Mouse (Mus musculus) lung, postnatal 25 days (tissue): Measurements from ENCODE around the gene Schip1.

Source experiments
- DNase-seq: peaks from one replicate; pipeline ENCODE4 v3.0.0; 2022; ENCODE audit warnings: low spot score

Schip1 gene

GRCm38 (mm10) chr3:68583771-68584511 lies 519.3 kb downstream of the Schip1 start:
- peak; percentile 48 for DNase-seq

DNA sequence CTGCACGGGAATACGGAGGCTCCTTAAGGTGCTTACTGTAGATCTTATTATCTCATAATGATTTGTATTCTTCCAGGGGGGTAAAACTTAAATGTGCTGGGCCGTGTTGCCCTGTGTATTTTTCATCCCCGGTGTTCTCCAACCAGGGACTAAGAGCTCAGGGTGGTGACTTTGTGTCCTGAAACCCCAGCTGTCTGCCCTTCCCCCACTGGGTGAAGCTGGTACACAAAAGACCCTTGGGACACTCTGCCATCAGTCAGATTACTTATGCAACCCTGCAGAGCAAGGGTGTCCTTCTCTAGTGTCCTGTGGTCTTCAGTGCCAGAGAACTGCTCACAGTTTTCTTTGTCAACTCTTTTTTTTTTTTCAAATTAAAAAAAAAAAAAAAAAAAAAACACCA lies 520.6 kb downstream of the Schip1 start:
- DNase-seq, result no peak

- no peak for DNase-seq
Measured at GRCm38 (mm10) chr3:68586646-68587064, 522.1 kb downstream of the Schip1 start.

DNA sequence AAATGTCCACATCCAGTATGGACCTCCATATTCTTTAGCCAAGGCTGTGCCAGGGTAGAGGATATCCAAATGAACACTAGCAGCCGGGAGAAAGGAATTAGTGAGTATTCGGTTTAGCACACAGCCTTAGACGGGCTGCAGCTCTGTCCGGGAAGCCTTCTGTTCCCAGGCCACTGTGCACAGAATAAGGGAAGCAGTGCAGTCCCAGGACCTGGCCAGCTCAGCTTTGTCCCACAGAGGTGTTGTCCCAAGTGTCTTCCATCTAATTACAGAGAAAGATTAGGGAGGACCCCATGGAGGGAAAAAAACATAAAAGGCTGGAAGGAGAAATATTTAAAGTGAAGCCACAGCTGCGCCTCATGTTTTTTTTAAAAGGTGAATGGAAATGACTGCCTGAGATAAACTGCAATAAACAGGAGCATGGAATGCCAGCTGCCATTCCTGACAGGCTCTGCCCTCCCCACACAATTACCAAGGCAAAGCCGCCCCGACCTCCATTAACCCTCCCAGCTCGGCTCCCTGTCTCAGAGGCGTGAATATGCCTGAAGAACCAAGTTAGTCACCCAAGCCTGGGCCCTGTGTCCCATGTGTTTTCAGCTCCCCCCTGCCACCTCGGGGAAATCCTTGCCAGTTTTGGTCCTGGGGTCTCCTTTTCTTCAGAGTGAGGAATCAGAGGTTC lies 523.1 kb downstream of the Schip1 start:
- DNase-seq, result no peak

GRCm38 (mm10) chr3:68589220-68589840 lies 524.7 kb downstream of the Schip1 start:
- DNase-seq, result no peak

GRCm38 (mm10) chr3:68590436-68590835 lies 525.8 kb downstream of the Schip1 start:
- DNase-seq, result no peak

DNA sequence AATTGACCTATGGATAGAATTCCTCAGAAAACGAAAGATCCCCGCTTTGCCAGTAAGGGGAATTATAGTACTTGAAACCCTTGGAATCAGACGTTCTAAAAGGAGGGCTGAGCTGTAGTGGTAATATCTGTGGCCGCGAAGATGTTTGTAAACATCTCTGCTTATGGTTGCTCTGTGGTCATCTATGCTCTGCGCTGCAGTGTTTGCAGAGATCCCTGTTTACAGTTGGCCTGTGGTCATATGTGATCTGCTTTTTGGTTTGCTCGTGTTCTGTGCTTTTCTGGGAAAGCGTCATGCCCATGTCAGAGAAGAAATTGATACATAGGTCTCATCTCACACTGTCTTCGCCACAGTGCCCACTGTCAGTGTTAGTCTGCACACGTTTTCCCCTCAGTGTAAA lies 528.0 kb downstream of the Schip1 start:
- DNase-seq, result no peak

- no peak for DNase-seq
Measured at GRCm38 (mm10) chr3:68593073-68593867, 528.7 kb downstream of the Schip1 start.

DNA sequence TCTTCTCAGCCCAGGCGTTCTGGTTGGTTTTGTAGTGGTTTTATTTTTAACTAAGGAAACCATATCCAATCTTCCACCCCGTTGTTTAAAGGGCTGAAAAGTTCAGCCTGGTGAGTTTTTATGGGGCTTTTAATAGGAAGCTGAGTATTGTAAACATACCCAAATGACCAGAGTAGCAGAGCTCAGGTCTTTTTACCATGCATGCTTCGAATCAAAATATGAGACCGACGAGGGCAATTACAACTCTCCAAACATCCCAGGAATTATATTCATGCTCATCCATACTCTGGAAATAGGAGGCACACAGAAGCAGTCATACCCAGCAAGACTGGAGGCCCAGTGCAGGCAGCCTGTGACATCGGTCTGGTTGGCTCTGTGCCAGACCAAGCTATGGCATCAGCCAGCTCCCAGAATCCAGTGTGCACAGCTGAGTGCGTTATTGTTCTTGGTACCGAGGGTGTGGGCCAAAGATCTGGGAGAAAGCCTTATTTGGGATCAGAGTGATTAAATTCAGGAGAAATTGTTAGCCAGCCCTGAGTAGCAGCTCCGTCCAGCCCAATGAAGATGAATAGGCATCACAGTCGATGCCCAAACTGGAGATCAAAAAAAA lies 530.8 kb downstream of the Schip1 start:
- no peak for DNase-seq

GRCm38 (mm10) chr3:68596938-68597337 lies 532.3 kb downstream of the Schip1 start:
- no peak for DNase-seq

DNA sequence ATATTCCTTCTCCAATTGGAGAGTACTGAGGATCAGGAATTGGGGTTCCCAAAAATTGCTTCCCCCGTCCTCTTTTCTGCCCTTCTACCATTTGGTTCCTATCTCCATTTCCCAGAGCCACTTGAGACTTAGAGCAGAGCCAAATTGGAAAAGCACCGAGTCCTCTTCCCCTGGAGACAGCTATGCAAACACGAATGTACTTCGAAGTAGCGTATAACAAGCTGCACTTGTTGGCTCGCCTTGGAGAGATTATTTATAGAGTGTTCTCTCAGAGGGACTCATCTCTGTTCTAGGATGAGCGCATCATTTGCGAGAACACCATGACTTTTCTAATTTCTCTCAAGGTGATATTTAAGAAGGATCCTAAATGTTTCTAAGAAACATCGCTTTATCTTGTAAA lies 538.3 kb downstream of the Schip1 start:
- no peak for DNase-seq

DNA sequence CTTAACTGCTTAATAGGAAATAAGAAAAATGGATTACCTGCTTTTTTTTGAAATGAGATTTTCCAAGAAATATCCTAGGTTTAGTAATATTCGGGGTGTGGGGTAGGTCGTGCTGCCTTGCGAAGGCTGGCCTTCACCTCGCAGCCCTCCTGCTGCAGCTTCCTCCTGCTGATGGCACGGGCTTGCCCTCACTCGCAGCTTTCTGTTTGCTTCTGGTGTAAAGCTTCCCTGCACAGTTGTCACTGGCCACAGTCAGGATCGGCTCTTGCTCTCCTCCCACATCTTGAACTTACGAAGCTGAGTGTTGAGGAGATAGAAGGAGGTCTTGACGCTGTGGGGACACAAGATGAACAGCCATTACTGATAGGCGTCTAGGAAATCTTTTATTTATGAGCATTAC lies 539.9 kb downstream of the Schip1 start:
- DNase-seq, result no peak

DNA sequence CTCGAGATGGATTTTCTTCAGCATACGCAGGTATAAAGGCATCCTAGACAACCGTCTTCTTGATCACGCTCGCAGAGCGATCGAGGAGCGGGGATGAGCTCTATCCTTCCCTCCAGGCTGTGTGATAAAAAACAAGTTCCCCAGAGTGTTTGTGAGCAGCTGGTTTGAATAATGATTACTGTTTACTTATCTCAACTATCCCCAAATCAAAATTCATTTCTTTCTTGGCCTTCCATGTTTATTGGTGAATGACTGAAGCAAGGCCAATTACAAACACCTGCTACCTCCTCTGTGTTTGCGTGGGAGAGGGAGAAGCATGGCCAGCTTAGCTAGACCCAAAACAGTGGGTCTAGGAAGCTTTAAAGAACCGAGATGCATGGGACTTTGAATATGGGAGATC lies 540.4 kb downstream of the Schip1 start:
- no peak for DNase-seq

- DNase-seq, result no peak
Measured at GRCm38 (mm10) chr3:68605942-68606603, 541.5 kb downstream of the Schip1 start.

DNA sequence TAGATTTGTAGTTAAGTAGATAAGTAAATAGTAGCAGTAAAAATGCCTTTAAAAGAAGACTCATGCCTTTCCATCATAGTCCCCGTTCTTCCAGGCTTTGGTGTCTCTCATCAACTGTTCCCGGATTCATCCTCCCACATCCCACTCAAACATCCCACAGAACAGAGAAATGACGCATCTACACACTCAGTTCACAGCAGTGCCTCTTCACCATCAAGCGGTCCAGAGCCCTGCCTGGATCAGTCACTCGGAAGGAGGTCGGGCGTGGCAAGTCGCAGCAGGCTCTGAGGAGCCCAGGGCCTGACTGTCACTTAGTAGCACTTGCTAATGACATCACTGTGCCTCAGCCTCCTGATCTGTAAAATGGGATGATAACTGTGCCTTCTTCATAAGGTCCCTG lies 542.1 kb downstream of the Schip1 start:
- DNase-seq, result no peak

DNA sequence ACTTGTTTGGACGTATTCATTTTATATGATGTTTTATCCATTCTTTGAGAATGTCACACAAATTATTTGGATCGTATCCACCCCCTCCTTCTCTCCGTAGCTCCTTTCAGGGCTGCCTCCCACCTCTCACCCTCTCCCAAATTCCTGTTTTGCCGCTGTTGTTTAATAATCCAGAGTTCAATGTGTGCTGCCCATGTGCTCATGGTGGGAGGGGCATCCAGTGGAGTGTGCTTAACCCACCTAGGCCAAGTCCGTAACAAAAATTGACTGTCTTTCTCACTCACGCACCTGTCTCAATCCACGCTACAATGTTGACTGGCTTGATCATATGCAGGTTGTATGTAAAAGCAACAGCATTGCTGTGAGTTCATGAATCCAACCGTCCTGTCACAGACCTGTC lies 542.7 kb downstream of the Schip1 start:
- DNase-seq, result no peak

- no peak for DNase-seq
Measured at GRCm38 (mm10) chr3:68608848-68609497, 544.4 kb downstream of the Schip1 start.

DNA sequence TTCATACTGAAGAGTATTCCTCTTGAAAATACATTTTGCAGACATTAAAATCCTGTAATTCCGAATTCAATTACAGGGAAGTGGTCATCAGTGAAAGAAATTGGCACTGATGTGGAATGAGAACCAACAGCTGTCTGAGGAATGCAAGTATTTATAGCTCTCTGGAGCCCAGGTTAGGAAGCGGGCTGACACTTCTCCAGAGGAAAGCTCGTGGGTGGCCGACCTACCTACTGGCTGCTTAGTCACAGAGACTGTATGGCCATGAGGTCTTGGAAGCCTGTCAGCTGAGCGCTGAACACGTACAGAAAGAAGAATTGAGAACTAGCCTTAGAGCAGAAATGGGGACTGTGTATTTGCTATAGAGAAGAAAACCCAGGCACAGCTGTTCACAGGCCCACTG lies 545.4 kb downstream of the Schip1 start:
- DNase-seq, result no peak

- no peak for DNase-seq
Measured at GRCm38 (mm10) chr3:68610598-68611261, 546.1 kb downstream of the Schip1 start.

GRCm38 (mm10) chr3:68615042-68615810 lies 550.6 kb downstream of the Schip1 start:
- DNase-seq, result peak; percentile 62
